In genomic region chr3:51000938-51001337, GRCm38 (mm10) we compare ENCODE assay signal across 24 mouse cellular contexts.
DNase-seq lines count a peak whose midpoint lies in the region; ATAC-seq and TF ChIP-seq lines count a peak whose summit lies in the region.
"Had no signal": no experiment of that assay in that cellular context is flagged by ENCODE, and none has a peak within 500 bp of the region (broad histone marks: within the 10 kb centered on the region; RNA-seq: fewer than 3 reads in every experiment).

No protein-coding gene starts in this region.

- WGBS in forebrain, embryonic 13.5 days: 90% methylated on average over 7 of the region's 7 CpGs
- 97% methylated on average over 7 of the region's 7 CpGs for WGBS in forebrain, embryonic 10.5 days
- WGBS in lung, embryonic 14.5 days: 71% methylated on average over 7 of the region's 7 CpGs

- H3K36me3 ChIP-seq in forebrain, embryonic 13.5 days (ENCODE audit: poor library complexity, severe bottlenecking): no peaks in the 10 kb centered on the region
- no peaks in the 10 kb centered on the region for H3K36me3 ChIP-seq in forebrain, embryonic 10.5 days (replicated peaks)
- no peaks in the 10 kb centered on the region for H3K36me3 ChIP-seq in lung, embryonic 14.5 days (ENCODE audit: insufficient read depth)
- H3K36me3 ChIP-seq: embryonic facial prominence, embryonic 10.5 days; embryonic facial prominence, embryonic 13.5 days; hindbrain, embryonic 12.5 days; hindbrain, embryonic 15.5 days had no signal

- H3K27me3 ChIP-seq in forebrain, embryonic 13.5 days: no peaks in the 10 kb centered on the region
- H3K27me3 ChIP-seq in forebrain, embryonic 10.5 days (ENCODE audit: poor library complexity, severe bottlenecking): no peaks in the 10 kb centered on the region
- H3K27me3 ChIP-seq in lung, embryonic 14.5 days (ENCODE audit: insufficient read depth, low read length): no peaks in the 10 kb centered on the region
- H3K27me3 ChIP-seq: embryonic facial prominence, embryonic 13.5 days; hindbrain, embryonic 12.5 days; hindbrain, embryonic 15.5 days had no signal

- TF ChIP-seq POLR2A in brain, embryonic 14.5 days (IDR thresholded peaks at IDR 0.05; ENCODE audit: borderline replicate concordance, extremely low read depth, insufficient read depth, insufficient read length, poor library complexity, severe bottlenecking): no peak

- no peak overlapping the region for H3K4me3 ChIP-seq in forebrain, embryonic 13.5 days
- no peak overlapping the region for H3K4me3 ChIP-seq in forebrain, embryonic 10.5 days
- no peak overlapping the region for H3K4me3 ChIP-seq in lung, embryonic 14.5 days (ENCODE audit: low read depth, low read length)
- H3K4me3 ChIP-seq: embryonic facial prominence, embryonic 10.5 days; embryonic facial prominence, embryonic 13.5 days; erythroblast, embryonic 14.5 days; gastrocnemius, adult 2 months; hindbrain, embryonic 12.5 days; hindbrain, embryonic 15.5 days had no signal

- H3K4me2 ChIP-seq in forebrain, embryonic 13.5 days: no peak overlapping the region
- H3K4me2 ChIP-seq in lung, embryonic 14.5 days: no peak overlapping the region
- H3K4me2 ChIP-seq: embryonic facial prominence, embryonic 13.5 days; heart, embryonic 11.5 days; hindbrain, embryonic 12.5 days; hindbrain, embryonic 15.5 days had no signal

- H3K9me3 ChIP-seq in forebrain, embryonic 13.5 days (replicated peaks): no peaks in the 10 kb centered on the region
- no peaks in the 10 kb centered on the region for H3K9me3 ChIP-seq in forebrain, embryonic 10.5 days
- H3K9me3 ChIP-seq in lung, embryonic 14.5 days (ENCODE audit: low read depth, low read length): no peaks in the 10 kb centered on the region
- H3K9me3 ChIP-seq: embryonic facial prominence, embryonic 10.5 days; embryonic facial prominence, embryonic 13.5 days; hindbrain, embryonic 12.5 days; hindbrain, embryonic 15.5 days had no signal

- H3K27ac ChIP-seq in forebrain, embryonic 13.5 days: no peak overlapping the region
- no peak overlapping the region for H3K27ac ChIP-seq in forebrain, embryonic 10.5 days
- H3K27ac ChIP-seq in lung, embryonic 14.5 days (ENCODE audit: low read depth): no peak overlapping the region
- H3K27ac ChIP-seq: embryonic facial prominence, embryonic 10.5 days; embryonic facial prominence, embryonic 13.5 days; gastrocnemius, adult 2 months; hindbrain, embryonic 12.5 days; hindbrain, embryonic 15.5 days had no signal

- no peak for TF ChIP-seq CTCF in lung, embryonic 14.5 days (IDR thresholded peaks at IDR 0.05; ENCODE audit: low read depth)
- TF ChIP-seq CTCF in brain, embryonic 14.5 days (IDR thresholded peaks at IDR 0.05; ENCODE audit: borderline replicate concordance, extremely low read depth, insufficient read depth, insufficient read length): no peak

- DNase-seq in forebrain, embryonic 10.5 days (ENCODE audit: extremely low spot score, low spot score): no peak
- DNase-seq in lung, embryonic 14.5 days: peak; percentile 71
- DNase-seq in lung, postnatal 36 days: no peak
- DNase-seq in brain, embryonic 14.5 days (ENCODE audit: low read depth): peak; percentile 62
- DNase-seq in adrenal gland, postnatal 10 days: no peak
- DNase-seq: adrenal gland, adult 8-10 months; adrenal gland, postnatal 36 days; cerebellum, adult 11-12 months; cerebellum, adult 8-10 months; cerebellum, postnatal 10 days; cerebellum, postnatal 36 days; embryo, embryonic 11 days; gastrocnemius, adult 2 months; gastrocnemius, postnatal 14 days; heart, adult 11 months had no signal

- no peak overlapping the region for H3K9ac ChIP-seq in forebrain, embryonic 13.5 days
- H3K9ac ChIP-seq in lung, embryonic 14.5 days: no peak overlapping the region
- H3K9ac ChIP-seq: embryonic facial prominence, embryonic 13.5 days; hindbrain, embryonic 12.5 days; hindbrain, embryonic 15.5 days had no signal

- peak; percentile 66; the same call in 1 of the 2 replicates for ATAC-seq in forebrain, embryonic 13.5 days
- ATAC-seq in lung, embryonic 14.5 days (ENCODE audit: insufficient read depth): no peak
- ATAC-seq: activated CD4-positive, CD25-positive, alpha-beta regulatory T cell, adult 4 months; intestine, postnatal 0 days had no signal

- peaks cover 12% of the 10 kb centered on the region for H3K4me1 ChIP-seq in forebrain, embryonic 13.5 days
- H3K4me1 ChIP-seq in forebrain, embryonic 10.5 days: peaks cover 19% of the 10 kb centered on the region
- H3K4me1 ChIP-seq in lung, embryonic 14.5 days (ENCODE audit: insufficient read depth): no peaks in the 10 kb centered on the region
- H3K4me1 ChIP-seq: hindbrain, embryonic 12.5 days had no signal

Comparison
In these comparisons a context has a peak if more than half of its experiments do, and no peak if none do; other contexts are left out.
1. DNase-seq: peak in lung, embryonic 14.5 days (single experiment) and brain, embryonic 14.5 days (single experiment); none in forebrain, embryonic 10.5 days (single experiment), lung, postnatal 36 days (single experiment) and adrenal gland, postnatal 10 days (single experiment).